Mouse (Mus musculus): Measurements from ENCODE around the gene Epor. TPM values are rescaled to one million over a fixed set of nuclear protein-coding genes. Genes with fewer than 3 reads are reported as not detected.

The Epor gene
- not detected for polyA plus RNA-seq (2014; fragmentation: Illumina TruSeq; extraction: RNeasy Lipid Tissue Mini Kit (QIAGEN cat#74804); ENCODE audit: low replicate concordance)

DNA sequence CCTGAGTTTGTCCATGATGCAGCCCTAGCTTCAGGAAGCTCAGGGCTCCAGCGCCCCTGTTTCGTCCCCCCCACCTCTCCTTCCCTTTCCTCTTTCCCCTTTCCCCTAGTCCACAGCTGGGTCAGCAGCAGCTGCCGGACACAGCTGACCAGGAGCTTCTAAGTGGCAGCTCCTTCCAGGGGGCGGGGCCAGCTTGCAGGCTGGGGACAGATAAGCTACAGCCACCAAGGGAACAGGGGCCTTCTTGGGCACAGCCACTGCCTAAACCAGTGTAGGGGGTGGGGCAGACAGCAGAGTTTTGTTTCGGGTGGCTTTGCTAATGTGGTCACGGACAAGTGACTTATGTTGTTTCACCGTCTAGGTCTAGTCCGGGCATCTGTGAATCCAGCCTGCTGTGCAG lies at the start of gene Epor:
Gene Epor, minus strand, starts transcription at position 90 of the 400 bp plus-strand sequence.

DNA sequence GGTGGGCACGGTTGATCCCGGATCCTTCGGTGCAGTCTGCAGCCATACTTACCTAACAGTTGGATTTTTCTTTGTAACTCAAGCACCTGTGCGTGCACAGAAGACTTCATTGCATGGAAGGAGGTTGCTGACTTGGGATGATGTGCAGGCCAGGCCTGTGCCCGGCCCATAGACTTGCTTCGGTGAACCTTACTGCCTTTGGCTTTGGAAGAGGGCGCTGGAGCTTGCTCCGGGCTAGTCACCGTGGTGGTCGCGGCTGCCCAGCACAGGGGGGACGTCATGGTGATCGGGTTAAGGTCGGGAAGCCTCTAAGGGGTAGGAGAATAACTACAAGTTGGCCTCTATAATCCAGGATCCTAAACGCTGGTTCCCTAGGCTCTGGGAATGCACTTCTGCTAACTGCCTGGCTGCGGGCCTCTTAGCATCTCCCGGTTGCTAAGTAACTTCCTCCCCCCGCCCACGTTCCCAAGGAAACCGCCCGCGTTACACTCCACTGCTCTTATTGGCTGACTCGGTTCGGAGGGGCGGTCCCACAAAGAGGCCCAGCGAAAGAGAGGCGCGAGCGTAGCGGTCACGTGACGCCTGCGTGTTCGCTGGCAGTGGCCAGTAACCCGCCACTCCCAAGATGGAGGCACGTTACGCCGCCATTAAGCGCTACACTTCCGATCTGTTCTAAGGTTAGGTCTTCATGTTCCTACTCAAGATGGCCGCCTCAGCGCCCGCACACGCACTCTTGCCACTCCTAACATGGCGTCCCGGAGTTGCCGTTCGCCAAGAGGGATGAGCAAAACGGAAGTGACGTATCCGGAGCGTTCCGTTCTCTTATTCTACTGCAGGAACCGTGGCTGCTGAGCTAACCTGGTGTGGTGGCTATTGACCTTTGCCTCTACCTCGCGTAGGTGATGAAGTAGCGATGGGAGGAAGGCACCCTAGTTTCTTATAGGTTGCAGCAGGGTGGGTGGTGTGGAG lies 39.2 kb upstream of the Epor start, which contains the start of the genes Ccdc151 and Prkcsh:
Gene Ccdc151, minus strand, starts transcription at position 441 of the 969 bp plus-strand sequence.
Gene Prkcsh, plus strand, starts transcription at position 613 of the 969 bp plus-strand sequence.

GRCm38 (mm10) chr9:21989230-21990110 lies 26.2 kb upstream of the Epor start, which contains the start of gene Rgl3:
Gene Rgl3 (minus strand): TSS chr9:21989446.

GRCm38 (mm10) chr9:21955570-21956281 lies 7.6 kb downstream of the Epor start, which contains the start of gene Swsap1:
Gene Swsap1 (plus strand): TSS chr9:21955755.

GRCm38 (mm10) chr9:21936692-21937570 lies 26.4 kb downstream of the Epor start, which contains the start of gene Plppr2:
Gene Plppr2 (plus strand): TSS chr9:21937033.

GRCm38 (mm10) chr9:21927208-21927753 lies 36.0 kb downstream of the Epor start, which contains the start of the genes Ccdc159 and Tmem205:
Gene Ccdc159 (plus strand): TSS chr9:21927471.
Gene Tmem205 (minus strand): TSS chr9:21927556.

DNA sequence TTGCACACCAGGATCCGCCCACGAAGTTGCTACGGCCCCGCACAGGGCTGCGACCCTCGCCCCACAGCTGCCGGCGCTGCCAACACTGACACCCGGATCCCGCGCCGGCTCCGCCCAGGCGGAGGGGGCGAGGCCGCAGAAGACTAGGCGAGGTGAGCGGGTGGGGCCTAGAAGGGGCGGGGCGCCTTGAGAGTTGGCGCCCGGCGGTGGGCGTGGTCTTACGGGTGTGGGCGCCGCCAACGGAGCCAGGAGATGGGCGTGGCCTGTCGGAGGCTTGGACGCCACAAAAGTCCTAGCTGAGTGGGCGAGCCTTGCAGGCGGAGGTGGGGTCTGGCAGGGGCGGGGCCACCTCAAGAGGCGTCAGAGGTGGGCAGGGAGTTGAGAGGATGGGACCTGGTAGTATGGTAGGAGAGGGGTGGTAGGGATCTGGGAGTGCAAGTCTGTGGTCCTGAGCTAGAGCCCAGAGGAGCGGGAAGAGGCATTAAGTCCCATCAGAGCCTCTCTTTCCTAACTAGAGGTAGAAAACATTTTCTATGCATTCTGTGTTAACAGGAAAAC lies 45.2 kb downstream of the Epor start, which contains the start of gene Rab3d:
Gene Rab3d, minus strand, starts transcription at position 158 of the 558 bp plus-strand sequence.

Other genes with a start within 250 kb of the Epor start
- 8.7 TPM for gene Ldlr, start 240.0 kb downstream of the Epor start, polyA plus RNA-seq (2014; fragmentation: Illumina TruSeq; extraction: RNeasy Lipid Tissue Mini Kit (QIAGEN cat#74804); ENCODE audit: low replicate concordance)
- 7.9 TPM for gene Spc24, start 203.2 kb downstream of the Epor start, polyA plus RNA-seq (2014; fragmentation: Illumina TruSeq; extraction: RNeasy Lipid Tissue Mini Kit (QIAGEN cat#74804); ENCODE audit: low replicate concordance)
- 2.1 TPM for gene Kank2, start 164.8 kb downstream of the Epor start, polyA plus RNA-seq (2014; fragmentation: Illumina TruSeq; extraction: RNeasy Lipid Tissue Mini Kit (QIAGEN cat#74804); ENCODE audit: low replicate concordance)
- not detected for gene Angptl8, start 128.0 kb downstream of the Epor start, polyA plus RNA-seq (2014; fragmentation: Illumina TruSeq; extraction: RNeasy Lipid Tissue Mini Kit (QIAGEN cat#74804); ENCODE audit: low replicate concordance)
- 2.5 TPM for gene Dock6, start 110.9 kb downstream of the Epor start, polyA plus RNA-seq (2014; fragmentation: Illumina TruSeq; extraction: RNeasy Lipid Tissue Mini Kit (QIAGEN cat#74804); ENCODE audit: low replicate concordance)
- gene Rab3d, start 45.3 kb downstream of the Epor start, polyA plus RNA-seq (2014; fragmentation: Illumina TruSeq; extraction: RNeasy Lipid Tissue Mini Kit (QIAGEN cat#74804); ENCODE audit: low replicate concordance): 2.6 TPM
- not detected for gene Ccdc159, start 36.0 kb downstream of the Epor start, polyA plus RNA-seq (2014; fragmentation: Illumina TruSeq; extraction: RNeasy Lipid Tissue Mini Kit (QIAGEN cat#74804); ENCODE audit: low replicate concordance)
- 0.67 TPM for gene Tmem205, start 36.0 kb downstream of the Epor start, polyA plus RNA-seq (2014; fragmentation: Illumina TruSeq; extraction: RNeasy Lipid Tissue Mini Kit (QIAGEN cat#74804); ENCODE audit: low replicate concordance)
- gene Plppr2, start 26.5 kb downstream of the Epor start, polyA plus RNA-seq (2014; fragmentation: Illumina TruSeq; extraction: RNeasy Lipid Tissue Mini Kit (QIAGEN cat#74804); ENCODE audit: low replicate concordance): 0.15 TPM
- 2.8 TPM for gene Swsap1, start 7.8 kb downstream of the Epor start, polyA plus RNA-seq (2014; fragmentation: Illumina TruSeq; extraction: RNeasy Lipid Tissue Mini Kit (QIAGEN cat#74804); ENCODE audit: low replicate concordance)
- gene Rgl3, start 25.9 kb upstream of the Epor start, polyA plus RNA-seq (2014; fragmentation: Illumina TruSeq; extraction: RNeasy Lipid Tissue Mini Kit (QIAGEN cat#74804); ENCODE audit: low replicate concordance): not detected
- not detected for gene Ccdc151, start 39.1 kb upstream of the Epor start, polyA plus RNA-seq (2014; fragmentation: Illumina TruSeq; extraction: RNeasy Lipid Tissue Mini Kit (QIAGEN cat#74804); ENCODE audit: low replicate concordance)
- 4.0 TPM for gene Prkcsh, start 39.3 kb upstream of the Epor start, polyA plus RNA-seq (2014; fragmentation: Illumina TruSeq; extraction: RNeasy Lipid Tissue Mini Kit (QIAGEN cat#74804); ENCODE audit: low replicate concordance)
- gene Elavl3, start 88.5 kb upstream of the Epor start, polyA plus RNA-seq (2014; fragmentation: Illumina TruSeq; extraction: RNeasy Lipid Tissue Mini Kit (QIAGEN cat#74804); ENCODE audit: low replicate concordance): 0.37 TPM
- gene Gm49318, start 107.8 kb upstream of the Epor start, polyA plus RNA-seq (2014; fragmentation: Illumina TruSeq; extraction: RNeasy Lipid Tissue Mini Kit (QIAGEN cat#74804); ENCODE audit: low replicate concordance): not detected
- gene Zfp653, start 107.9 kb upstream of the Epor start, polyA plus RNA-seq (2014; fragmentation: Illumina TruSeq; extraction: RNeasy Lipid Tissue Mini Kit (QIAGEN cat#74804); ENCODE audit: low replicate concordance): not detected
- 2.3 TPM for gene Ecsit, start 121.9 kb upstream of the Epor start, polyA plus RNA-seq (2014; fragmentation: Illumina TruSeq; extraction: RNeasy Lipid Tissue Mini Kit (QIAGEN cat#74804); ENCODE audit: low replicate concordance)
- gene Cnn1, start 135.7 kb upstream of the Epor start, polyA plus RNA-seq (2014; fragmentation: Illumina TruSeq; extraction: RNeasy Lipid Tissue Mini Kit (QIAGEN cat#74804); ENCODE audit: low replicate concordance): 48.9 TPM
- 0.97 TPM for gene Elof1, start 153.7 kb upstream of the Epor start, polyA plus RNA-seq (2014; fragmentation: Illumina TruSeq; extraction: RNeasy Lipid Tissue Mini Kit (QIAGEN cat#74804); ENCODE audit: low replicate concordance)
- 5.3 TPM for gene Acp5, start 172.2 kb upstream of the Epor start, polyA plus RNA-seq (2014; fragmentation: Illumina TruSeq; extraction: RNeasy Lipid Tissue Mini Kit (QIAGEN cat#74804); ENCODE audit: low replicate concordance)
- gene Pigyl, start 193.3 kb upstream of the Epor start, polyA plus RNA-seq (2014; fragmentation: Illumina TruSeq; extraction: RNeasy Lipid Tissue Mini Kit (QIAGEN cat#74804); ENCODE audit: low replicate concordance): not detected
- gene Zfp872, start 224.6 kb upstream of the Epor start, polyA plus RNA-seq (2014; fragmentation: Illumina TruSeq; extraction: RNeasy Lipid Tissue Mini Kit (QIAGEN cat#74804); ENCODE audit: low replicate concordance): 0.19 TPM

Data from small intestine, adult 10 weeks (tissue).